Mouse (Mus musculus) left cerebral cortex, adult 9 months (tissue): Measurements from ENCODE around the gene Car7.

Experiments
- DNase-seq, 2 experiments: peaks; one replicate each; pipeline ENCODE4 v3.0.0; 2022; ENCODE audit warnings: low spot score in 2 of 2

Gene Car7

DNA sequence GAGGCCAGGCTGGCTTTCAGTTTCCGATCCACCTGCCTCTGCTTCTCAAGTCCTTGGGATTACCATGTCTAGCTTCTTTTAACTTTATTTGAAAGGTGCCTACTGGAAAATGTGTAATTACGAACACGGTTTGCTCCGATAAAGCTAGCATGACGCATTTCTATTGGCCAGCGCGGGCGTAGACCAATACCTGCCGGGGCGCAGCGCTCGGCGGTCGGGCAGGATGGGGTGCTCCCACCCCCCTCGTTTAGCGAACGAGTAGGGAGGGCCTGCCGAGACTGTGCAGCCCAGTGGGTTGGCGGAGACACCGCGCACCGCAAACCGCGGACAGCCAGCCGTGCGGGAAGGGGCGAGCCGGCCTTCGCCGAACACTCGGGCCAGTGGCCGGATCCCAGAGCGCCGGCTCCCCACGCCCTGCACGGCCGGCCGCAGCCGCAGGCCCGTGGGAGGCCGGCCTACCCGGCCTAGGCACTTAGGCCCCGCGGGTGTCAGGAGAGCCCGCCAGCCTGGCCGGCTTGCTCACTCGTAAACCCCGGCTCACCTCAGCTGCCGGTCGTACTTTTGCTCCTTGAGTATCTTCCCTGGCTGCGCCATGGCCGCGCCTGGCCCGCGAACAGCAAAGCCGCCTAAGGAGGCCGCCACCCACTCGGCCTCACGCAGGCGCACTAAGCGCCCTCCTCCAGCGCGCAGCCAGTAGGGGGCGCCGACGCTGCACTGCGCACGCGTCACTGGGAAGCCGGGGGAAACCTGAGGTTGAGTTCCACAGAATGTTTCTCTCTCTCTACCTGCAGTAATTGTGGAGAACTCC is at the start of gene Car7, which contains the start of gene Nae1:
Gene Car7 (plus strand): TSS at position 719 of the 808 bp plus-strand sequence.
Gene Nae1 (minus strand): TSS at position 667 of the 808 bp plus-strand sequence.
- DNase-seq, result peak; percentile 73 to 96

GRCm38 (mm10) chr8:104509061-104510006 is 25.2 kb upstream of the Car7 start, which contains the start of gene Terb1:
Gene Terb1, minus strand, starts transcription at chr8:104509910.
- DNase-seq, result peak in 1 of 2 experiments; percentile 25

DNA sequence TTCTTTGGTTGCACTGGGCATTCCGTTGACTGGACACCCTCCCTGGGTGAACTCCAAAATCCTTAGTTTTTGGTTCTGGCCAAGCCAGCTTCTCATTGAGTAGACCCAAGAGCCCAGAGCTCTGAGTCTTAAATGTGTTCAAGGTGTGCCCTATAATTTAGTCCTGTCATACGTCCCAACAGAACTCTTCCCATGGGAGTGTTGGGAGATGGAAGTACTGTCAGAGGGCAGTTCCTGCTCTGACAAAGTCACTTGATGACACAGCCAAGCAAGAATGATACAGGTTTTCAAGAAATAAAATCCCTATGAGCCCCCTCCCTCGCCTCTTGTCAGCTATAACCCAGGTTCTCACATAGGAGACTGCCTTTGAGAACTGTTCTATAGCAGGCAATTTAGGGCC is 24.4 kb upstream of the Car7 start:
- no peak for DNase-seq

- no peak for DNase-seq
Observed at GRCm38 (mm10) chr8:104517872-104518271, 16.6 kb upstream of the Car7 start.

DNA sequence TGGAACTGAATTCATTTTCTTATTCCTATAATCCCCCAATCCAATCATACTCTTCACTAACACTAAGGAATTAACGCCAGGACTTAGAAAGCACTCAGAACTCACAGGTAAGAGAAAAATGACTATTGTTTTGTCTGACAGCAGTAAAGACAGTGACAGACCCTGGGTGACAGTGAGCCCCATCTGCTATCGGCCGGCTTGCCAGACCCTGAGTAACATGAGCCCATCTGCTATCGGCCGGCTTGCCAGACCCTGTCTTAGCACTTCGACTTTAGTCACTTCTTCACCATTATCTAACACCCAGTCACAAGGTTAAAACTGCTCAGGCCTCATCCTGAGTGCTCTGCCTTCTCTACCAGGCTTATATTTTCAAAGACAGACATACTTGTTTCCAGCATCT is 4.8 kb upstream of the Car7 start:
- no peak for DNase-seq

GRCm38 (mm10) chr8:104533551-104533950 is 938 bp upstream of the Car7 start:
- no peak for DNase-seq

- DNase-seq, result no peak
Observed at GRCm38 (mm10) chr8:104534779-104535141, 271 bp downstream of the Car7 start.

- no peak for DNase-seq
Observed at GRCm38 (mm10) chr8:104535378-104535777, 889 bp downstream of the Car7 start.

GRCm38 (mm10) chr8:104536028-104536427 is 1.5 kb downstream of the Car7 start:
- DNase-seq, result no peak

DNA sequence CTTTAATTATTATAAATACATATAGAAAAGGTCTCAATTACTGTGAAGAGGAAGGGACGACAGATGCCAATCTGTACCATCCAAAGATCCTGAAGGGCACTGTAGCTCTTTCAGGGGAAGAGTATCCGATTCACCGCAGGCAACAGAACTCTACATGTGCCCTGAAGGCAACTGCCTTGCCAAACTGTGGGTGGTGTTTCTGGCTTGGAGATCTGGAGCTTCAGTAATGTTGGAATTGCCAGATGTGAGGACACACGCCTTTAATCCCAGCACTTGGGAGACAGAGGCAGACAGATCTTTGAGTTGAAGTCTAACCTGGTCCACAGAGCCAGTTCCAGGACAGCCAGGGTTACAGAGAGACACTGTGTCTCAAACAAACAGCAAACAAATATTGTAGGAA is 4.4 kb downstream of the Car7 start:
- DNase-seq, result no peak

DNA sequence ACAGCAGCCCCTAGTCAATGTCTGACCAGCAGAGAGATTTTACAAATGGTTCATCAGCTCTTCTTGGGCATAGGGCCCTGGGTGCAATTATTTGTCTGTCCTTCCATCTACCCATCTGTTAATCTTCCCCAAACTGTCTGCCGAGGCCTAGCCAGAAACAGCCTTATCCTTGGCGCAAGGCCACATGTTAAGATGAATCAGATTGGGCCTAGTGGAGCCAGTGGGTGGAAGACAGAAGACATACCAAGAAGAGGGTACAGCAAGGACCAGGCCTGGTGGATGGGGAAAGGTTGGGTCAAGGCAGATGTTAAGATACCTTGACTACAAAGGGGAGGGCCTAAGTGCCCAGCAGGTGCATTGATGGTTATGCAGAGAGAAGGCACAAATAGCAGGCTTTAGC is 5.1 kb downstream of the Car7 start:
- peak in 1 of 2 experiments; percentile 75 for DNase-seq

GRCm38 (mm10) chr8:104540238-104540637 is 5.7 kb downstream of the Car7 start:
- DNase-seq, result no peak

- peak in 1 of 2 experiments; percentile 44 for DNase-seq
Observed at GRCm38 (mm10) chr8:104540710-104541514, 6.4 kb downstream of the Car7 start.

GRCm38 (mm10) chr8:104541515-104541880 is 7.0 kb downstream of the Car7 start:
- no peak for DNase-seq

GRCm38 (mm10) chr8:104542160-104542559 is 7.7 kb downstream of the Car7 start:
- peak; percentile 78 to 90 for DNase-seq

DNA sequence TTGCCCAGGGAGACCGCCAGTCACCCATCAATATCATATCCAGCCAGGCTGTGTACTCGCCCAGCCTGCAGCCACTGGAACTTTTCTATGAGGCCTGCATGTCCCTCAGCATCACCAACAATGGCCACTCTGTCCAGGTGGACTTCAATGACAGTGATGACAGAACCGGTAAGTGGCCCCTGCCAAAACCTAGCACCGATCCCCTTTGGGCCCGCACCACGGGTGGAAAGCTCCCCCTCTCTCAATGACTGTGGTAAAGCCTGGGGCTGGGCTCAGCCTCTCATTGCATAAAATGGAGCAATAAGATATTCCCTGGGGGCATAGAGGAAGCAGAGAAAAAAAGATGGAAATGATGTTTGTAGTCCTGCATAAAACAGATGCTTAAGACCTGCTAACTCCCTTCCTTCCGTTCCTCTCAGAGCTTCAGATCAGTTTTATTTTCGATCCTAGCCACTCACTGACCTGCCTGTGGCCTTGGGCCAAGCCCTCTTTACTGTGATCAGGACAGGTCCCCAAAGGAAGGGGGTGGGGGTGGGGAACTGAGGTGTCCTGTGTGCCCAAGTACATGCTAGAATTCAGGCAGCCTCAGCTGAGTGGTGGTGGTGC is 9.1 kb downstream of the Car7 start:
- no peak for DNase-seq

- DNase-seq, result no peak
Observed at GRCm38 (mm10) chr8:104555191-104555590, 20.7 kb downstream of the Car7 start.

DNA sequence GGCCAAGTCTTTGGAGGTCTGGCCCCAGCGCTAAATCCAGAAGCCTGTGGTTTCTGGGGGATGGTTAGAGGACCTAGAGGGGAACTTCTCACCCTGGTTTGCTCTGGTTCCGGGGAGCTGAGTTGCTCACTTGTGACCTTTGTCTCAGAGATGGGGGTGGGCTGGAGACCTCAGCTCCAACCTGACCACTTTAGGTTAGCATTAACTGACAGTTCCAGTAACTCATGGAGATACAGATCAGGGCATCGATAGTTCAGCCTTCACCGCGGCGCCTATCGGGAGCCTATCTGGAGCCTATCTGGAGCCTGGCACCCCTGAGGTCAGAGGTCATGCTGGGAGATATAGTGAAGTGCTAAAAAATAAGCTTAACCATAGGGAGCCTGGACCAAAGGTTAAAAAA is 22.7 kb downstream of the Car7 start:
- no peak for DNase-seq

DNA sequence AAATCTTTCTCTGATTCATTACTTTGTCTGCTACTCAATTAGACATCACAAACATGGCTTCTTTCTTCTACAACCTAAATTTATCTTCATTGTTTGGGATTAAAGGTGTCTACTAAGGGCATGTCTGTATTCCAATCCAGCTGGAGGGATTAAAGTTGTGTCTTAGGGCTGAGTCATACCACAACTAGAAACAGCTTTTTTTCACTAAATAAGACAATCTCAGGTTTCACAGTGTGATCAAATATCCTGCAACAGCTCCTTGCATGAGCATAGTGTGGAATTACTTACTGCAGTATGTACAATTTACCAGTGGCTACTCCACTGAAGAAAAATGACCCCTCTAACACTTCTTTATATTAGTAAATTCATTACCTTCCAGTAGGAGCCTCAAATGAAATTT is 26.2 kb downstream of the Car7 start:
- DNase-seq, result no peak

DNA sequence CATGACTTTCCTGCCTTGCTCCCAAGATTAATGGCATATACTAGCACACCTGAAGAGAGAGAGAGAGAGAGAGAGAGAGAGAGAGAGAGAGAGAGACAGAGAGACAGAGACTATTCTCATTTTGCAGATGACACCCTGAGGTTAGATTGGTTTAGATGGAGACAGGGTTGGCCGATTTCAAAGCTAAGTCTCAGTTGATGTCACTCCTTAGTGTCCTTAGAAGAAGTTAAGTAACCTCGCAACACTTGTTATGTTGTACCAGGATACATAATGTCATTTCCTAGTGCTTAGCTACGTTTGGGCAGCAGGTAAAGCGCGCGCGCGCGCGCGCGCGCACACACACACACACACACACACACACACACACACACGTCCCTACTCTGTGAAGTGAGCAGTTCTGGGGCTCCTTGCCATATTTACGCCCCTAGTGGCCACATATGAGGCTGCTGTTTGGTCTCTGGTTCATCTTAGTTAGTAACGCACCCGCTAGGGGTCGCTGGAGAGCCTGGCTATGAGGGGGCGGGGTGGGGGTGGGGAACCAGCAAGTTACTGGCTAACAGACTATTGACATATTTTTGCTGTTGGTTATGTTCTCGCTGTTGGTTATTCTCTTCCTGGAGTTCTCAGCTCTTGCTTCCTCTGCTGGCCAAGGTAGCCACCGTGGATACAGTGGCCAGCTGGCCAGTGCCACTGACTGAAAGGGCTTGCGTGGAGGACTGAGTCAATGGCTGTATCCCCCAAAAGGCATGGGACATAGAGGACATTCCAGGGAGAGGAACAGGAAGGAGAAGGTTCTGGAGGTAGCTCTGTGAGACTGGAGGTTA is 30.4 kb downstream of the Car7 start:
- DNase-seq, result peak in 1 of 2 experiments; percentile 90

DNA sequence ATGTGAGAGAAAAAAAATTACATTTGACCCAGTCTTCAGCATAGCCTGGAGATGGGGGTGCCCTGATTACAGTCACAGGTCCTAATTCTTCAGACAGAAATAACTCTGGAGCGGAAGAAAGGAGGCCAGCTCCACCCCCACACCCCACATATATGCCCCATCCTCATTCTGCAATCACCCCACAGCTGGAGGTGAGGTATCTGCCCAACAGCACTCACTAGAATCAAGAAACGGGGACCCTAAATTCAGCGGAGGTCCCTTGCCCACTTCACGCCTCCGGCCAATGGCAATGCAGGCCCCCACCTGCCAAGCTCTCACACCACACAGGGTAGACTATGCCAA is 30.9 kb downstream of the Car7 start:
- no peak for DNase-seq
